Mouse (Mus musculus) cerebellum, postnatal 4 days (tissue): ENCODE data around the gene Olfr770.
"Not testable (repeated sequence)": the region's sequence is repeated elsewhere in the genome, so short reads cannot be mapped to it uniquely, and the experiment has no call there.

Source experiments
- DNase-seq, 2 experiments: peaks; one replicate each; pipeline ENCODE4 v3.0.0; 2022; ENCODE audit warnings: low spot score in 2 of 2, mixed read lengths in 1 of 2

The Olfr770 gene

GRCm38 (mm10) chr10:129138898-129139297 is at the start of gene Olfr770:
Gene Olfr770, minus strand, starts transcription at chr10:129138998.
- no peak for DNase-seq

- DNase-seq = not testable (repeated sequence)
These were observed 48.5 kb upstream of the Olfr770 start, which contains the start of gene Olfr773 for GRCm38 (mm10) chr10:129187319-129187718. Gene Olfr773, minus strand, starts transcription at chr10:129187419.

GRCm38 (mm10) chr10:129177821-129178220 is 39.0 kb upstream of the Olfr770 start, which contains the start of gene Olfr772:
Gene Olfr772, minus strand, starts transcription at chr10:129177921.
- DNase-seq = not testable (repeated sequence)

GRCm38 (mm10) chr10:129164651-129165050 is 25.9 kb upstream of the Olfr770 start, which contains the start of gene Olfr771:
Gene Olfr771, minus strand, starts transcription at chr10:129164751.
- DNase-seq = no peak

- no peak for DNase-seq
These were observed 21.0 kb downstream of the Olfr770 start, which contains the start of gene Olfr769 for GRCm38 (mm10) chr10:129117761-129118160. Gene Olfr769, minus strand, starts transcription at chr10:129117861.

- no peak for DNase-seq
These were observed 23.7 kb downstream of the Olfr770 start for GRCm38 (mm10) chr10:129115146-129115545.

GRCm38 (mm10) chr10:129101231-129101630 is 37.6 kb downstream of the Olfr770 start:
- no peak for DNase-seq

GRCm38 (mm10) chr10:129099275-129099674 is 39.5 kb downstream of the Olfr770 start, which contains the start of gene Olfr768:
Gene Olfr768, minus strand, starts transcription at chr10:129099375.
- no peak for DNase-seq

GRCm38 (mm10) chr10:129082810-129083209 is 56.0 kb downstream of the Olfr770 start, which contains the start of gene Olfr767:
Gene Olfr767, minus strand, starts transcription at chr10:129082910.
- DNase-seq = not testable (repeated sequence)
